Mouse (Mus musculus): Measurements from ENCODE around the gene Gucy2c.
"Not testable (repeated sequence)": the region's sequence is repeated elsewhere in the genome, so short reads cannot be mapped to it uniquely, and the experiment has no call there.

The Gucy2c gene

DNA sequence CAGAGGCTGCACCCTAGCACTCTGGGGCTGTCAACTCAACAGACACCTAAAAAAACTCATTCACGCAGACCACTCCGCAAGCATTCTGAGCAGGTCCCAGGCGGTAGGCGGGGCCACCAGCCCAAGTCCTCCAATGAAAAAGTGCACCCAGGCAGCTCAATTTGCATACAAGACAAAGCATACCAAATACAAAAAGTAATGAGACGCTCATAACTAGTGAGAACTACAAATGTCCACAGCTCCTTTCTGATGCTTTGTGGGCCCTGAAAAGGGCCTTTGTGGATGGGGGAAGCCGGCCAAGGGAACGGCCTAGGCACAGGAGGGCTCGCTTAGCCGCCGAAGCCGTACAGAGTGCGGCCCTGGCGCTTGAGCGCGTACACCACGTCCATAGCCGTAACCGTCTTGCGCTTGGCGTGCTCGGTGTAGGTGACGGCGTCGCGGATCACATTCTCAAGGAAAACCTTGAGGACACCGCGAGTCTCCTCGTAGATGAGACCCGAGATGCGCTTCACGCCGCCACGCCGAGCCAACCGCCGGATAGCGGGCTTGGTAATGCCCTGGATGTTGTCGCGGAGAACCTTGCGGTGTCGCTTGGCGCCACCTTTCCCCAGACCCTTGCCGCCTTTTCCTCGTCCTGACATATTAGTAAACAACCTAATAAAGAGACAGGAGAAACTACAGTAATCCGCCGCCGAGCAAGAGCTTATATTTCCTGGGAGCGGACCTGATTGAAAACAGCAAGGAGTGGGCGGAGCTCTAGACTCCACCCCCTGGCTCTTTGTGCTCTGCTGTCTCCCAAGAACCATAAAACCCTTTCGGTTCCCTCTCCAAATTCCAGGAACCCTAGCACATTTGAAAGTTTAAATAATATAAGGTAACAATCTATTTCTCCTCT, 22.4 kb upstream of the Gucy2c start, which contains the start of gene Hist4h4:
Gene Hist4h4, minus strand, starts transcription at position 677 of the 895 bp plus-strand sequence.
- DNase-seq (ENCODE audit: inconsistent ontology term), result peak; percentile 93

DNA sequence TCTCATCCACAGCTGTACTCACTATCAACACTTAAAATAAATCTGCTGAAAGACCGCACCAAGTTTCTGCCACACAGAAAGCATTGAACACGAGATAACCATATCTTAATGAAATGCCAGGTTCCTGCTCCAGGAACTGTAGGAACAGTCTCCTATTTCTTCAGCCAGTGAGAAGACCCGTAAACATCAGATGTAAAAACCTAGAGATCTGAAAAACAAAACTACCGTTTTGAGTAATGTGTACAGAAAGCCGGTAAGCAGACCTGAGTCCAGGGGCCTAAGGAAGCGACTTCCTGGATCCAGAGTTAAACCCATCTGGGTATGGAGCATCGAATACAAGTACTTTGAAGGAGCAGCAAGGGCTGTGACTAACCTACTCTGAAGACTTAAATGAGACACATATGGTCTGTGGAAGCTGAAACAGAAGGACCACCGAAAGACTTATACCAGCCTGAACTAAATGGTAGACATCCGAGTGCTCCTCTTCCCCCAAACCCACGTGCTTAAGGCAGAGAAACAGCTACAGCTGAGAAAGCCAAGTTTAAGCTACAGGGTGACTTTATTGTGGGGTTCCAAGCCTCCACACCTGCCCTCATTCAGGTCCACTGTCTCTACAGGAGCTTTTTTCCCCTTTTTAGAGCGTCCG, 21.7 kb upstream of the Gucy2c start:
- no peak for DNase-seq (ENCODE audit: inconsistent ontology term)

DNA sequence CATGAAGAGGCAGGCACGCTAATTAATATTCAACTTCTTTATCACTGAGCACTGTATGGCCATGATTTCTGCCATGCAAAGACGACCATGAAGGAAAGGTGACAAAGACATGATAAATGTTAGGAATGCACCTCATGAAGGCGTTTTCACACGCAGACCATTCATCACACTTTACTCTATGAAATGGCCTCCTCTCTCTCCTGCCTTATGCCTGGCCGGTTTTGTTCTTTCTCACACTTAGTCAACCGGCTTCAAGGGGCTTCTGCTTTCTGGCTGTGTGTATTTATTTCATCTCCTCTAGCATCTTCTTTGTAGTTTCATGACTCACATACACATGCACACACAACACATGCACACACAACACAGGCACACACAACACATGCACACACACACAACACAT, 19.7 kb upstream of the Gucy2c start:
- no peak for DNase-seq (ENCODE audit: inconsistent ontology term)

DNA sequence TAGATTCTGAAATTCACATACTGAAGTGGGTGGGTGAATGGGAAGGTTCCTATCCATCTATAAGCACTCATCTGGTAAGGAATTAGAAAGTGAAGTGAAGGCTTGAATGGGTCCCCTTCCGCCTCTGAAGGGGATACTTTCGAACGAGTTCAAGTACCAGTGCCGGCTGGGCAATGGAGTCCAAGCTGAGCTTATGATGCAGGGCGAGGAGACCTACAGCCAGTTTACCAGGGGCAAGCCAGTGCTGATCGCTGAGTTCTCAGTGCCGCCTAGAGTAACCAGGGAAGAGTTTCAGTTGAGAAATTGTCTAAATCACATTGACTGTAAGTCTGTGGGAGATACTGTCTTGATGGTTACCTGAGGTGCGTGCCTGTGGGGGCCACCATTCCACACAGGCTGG, 19.1 kb upstream of the Gucy2c start:
- DNase-seq (ENCODE audit: inconsistent ontology term), result no peak

DNA sequence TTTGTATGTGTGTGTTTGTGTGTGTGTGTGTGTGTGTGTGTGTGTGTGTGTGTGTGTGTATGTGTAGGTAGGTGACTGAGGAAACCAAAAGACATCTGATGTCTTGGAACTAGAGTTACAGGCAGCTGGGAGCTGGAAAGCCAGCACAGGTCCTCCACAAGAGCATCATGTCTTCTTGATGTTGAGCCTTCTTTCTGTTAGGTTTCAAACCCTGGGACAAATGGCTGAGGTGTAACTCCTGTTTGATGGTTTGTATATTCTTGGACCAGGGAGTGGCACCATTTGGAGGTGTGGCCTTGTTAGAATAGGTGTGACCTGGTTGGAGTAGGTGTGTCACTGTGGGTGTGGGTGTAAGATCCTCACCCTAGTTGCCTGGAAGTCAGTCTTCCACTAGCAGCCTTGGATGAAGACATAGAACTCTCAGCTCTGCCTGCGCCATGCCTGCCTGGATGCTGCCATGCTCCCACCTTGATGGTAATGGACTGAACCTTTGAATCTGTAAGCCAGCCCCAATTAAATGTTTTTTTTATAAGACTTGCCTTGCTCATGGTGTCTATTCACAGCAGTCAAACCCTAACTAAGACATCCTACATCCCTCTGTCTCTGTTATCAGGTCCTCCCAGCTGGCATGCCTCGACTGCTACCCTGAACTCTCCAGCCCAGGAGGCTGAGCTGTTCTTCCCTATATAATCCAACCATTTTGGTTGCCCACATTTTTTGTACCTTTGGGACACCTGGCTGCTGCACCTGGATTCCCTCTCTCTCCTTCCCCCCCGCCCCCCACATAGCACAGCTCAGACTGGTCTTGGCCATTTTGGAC, 16.5 kb upstream of the Gucy2c start:
- DNase-seq (ENCODE audit: inconsistent ontology term), result not testable (repeated sequence)

DNA sequence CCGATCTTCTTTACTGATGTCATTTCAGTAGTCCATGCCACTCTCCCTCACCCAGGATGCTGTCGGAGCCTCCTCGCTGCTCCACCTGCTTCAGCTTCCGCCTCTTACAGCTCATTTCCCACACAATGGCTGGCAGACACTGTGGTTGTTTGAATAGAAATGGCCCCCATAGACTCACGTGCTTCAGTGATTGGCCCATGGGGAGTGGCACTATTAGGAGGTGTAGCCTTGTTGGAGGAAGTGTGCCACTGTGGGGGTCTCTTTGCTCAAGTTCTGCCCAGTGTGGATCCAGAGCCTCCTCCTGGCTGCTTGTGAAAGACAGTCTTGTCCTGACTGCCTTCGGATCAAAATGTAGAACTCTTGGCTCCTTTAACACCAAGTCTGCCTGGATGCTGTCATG, 14.3 kb upstream of the Gucy2c start:
- no peak for DNase-seq (ENCODE audit: inconsistent ontology term)

DNA sequence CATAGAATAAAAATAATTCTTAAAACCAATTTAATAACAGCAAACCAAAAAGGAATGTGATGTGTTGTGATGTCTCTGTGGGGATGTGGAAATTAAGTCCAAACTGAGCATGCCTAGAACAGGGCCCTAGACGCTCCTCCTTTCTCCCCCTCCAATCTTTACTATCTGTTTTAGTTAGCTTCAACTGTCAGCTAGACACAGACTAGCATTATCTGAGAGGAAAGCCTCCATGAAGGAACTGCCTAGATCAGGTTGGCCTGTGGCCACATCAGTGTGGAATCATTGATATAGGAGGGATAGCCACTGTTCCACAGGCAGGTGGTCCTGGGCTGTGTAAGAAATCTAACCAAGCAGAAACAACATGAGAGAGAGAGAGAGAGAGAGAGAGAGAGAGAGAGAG, 13.5 kb upstream of the Gucy2c start:
- DNase-seq (ENCODE audit: inconsistent ontology term), result no peak

DNA sequence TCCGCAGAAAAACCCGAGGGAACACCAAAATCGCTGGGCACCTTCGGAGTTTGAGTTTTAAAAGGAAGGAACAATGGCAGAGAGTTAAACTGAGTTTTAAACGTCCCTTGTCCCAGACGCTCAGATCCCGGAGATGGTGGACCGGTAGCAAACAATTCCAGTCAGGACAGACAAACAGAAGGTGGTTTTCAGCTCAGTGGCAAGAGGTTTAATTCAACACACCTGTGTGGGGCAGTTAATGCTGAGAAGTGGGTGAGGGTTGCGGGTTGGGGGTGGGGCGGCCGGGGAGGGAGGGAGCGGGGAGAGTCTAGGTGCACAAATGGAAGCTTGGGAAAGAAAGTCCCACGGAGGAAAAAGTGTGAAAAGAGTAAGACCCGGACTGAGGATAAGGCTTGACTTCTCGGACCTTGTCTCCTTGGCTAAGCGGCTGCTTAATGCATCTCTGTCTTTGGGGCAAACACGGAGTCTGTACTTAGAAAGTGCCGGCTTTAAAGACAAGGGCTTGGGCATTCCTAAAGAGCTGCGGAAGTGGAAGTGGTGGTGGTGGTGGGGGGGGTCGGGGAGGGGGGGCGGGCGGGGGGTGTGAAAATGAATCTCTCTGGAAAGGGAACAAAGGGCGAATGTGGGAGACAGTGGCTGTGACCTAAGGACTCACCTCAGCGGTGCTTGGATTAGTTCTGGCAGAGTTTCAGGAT, 12.4 kb upstream of the Gucy2c start:
- no peak for DNase-seq (ENCODE audit: inconsistent ontology term)

DNA sequence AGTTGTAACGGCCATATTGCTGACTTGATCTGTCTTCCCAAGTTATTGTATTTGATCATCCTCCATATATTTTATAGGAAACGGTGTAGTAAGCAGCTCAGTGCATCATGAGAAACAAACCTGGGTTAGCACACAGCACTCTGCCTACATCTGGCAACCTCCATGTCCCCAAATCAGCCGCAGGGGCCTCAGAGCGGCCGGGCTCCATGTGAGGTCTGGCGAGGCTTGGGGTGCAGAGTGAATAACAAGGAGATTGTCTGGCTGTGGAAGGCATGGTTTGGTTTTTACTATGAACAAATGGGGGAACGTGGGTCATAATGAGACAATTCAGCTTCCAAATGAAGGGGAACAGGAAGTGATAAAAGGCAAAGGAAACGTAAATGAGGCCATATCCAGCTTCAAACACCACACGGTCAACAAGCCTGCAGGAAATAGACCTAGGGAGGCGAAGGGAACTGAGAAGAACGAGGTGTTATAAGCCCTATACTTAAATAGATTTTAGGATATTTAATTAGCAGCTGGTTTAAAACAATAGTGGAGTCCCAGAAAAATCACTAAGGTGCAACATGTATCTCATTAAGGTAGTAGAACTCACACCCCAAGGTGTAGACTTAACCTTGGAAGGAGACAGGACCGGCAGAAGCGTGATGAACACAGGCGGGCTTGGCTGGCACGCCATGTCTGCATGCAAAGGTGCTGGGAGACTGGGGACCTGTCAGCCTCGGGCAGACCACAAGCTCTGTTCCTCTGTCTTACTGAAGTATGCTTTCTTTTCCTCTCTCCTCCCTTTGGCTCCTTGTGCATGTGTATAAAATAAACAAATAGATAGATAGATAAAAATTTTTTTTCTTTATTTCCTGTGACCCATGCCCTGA, 11.6 kb upstream of the Gucy2c start:
- DNase-seq (ENCODE audit: inconsistent ontology term), result no peak

DNA sequence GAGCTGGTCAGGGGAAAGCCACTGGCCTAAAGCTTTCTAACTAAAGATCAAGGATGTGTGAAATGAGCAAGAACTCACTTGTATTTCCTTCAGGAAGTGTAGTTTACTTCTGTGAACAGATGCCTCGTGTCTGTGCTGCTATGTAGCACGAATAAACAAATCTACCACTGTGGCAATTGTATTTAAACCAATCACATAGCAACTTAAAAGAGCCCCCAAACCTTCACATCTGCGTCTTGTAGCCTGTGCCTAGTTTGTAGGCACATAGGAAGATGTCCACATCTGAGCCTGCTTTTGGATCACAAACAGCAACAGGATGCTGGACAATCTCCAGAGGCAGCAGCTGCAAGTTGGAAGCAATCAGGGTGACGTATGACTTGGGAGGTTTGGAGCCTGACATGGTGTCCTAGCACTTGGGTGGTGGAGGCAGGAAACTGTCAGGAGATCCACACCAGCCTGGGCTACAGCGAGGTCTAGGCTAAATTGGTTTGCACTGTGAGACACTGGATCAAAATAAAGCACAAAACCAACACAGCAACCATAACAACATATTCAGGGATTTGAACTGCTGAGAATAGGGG, 7.9 kb upstream of the Gucy2c start:
- DNase-seq (ENCODE audit: inconsistent ontology term), result no peak

DNA sequence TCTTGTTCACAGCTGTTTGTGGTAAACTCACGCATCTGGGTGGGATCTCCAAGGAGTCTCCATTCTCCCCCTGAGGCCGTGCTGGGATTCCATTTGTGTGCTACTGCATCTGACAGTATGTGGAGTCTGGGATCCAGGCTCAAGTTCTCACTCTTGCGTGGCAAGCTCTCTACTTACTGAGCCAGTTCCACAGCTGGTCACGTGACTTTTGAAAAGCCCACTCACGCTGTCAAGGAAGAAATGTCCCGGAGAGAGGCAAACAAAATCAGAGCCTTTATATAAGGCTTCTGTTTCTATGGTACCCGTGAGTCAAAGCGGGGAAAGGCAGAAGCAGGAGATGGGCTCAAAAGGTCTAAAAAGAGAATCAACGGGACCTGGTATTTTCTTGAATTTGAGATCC, 1.2 kb upstream of the Gucy2c start:
- no peak for DNase-seq (ENCODE audit: inconsistent ontology term)

DNA sequence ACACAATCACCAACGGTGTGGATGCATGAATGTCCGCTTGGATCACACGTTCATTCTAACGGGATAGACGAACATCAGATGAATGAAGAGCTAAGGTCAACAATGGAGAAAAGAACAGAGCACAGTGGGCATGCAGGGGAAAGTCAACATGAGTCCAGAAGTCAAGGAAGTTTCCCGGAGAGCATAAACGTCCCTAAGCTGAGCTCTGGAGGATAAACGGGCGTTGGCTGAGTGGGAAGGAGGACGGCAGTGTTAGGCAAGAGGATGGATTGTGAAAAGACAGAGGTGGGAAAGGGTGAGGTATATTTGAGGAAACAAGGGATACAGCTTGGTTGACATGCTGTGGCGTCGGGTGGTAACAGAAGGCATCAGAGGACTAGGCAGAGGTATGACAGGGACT, 581 bp upstream of the Gucy2c start:
- no peak for DNase-seq (ENCODE audit: inconsistent ontology term)

DNA sequence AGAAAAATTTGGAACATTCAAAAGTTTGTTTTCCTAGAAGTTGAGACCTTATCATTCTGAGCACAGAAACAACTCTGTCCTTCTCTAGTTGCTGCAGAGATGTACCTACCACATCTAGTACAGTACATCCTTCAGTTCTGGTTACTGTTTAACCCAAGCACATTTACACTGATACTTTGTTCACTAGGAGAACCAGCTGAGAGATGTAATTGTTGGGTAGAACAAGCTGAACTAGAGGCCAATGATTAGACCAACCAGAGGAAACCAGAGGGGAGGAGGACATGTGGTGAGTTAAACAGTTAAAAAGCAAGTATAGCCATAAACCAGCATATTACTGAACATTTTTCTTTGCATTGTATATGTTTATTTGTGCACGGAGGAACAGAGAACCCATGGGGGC, 5.2 kb downstream of the Gucy2c start:
- no peak for DNase-seq (ENCODE audit: inconsistent ontology term)

DNA sequence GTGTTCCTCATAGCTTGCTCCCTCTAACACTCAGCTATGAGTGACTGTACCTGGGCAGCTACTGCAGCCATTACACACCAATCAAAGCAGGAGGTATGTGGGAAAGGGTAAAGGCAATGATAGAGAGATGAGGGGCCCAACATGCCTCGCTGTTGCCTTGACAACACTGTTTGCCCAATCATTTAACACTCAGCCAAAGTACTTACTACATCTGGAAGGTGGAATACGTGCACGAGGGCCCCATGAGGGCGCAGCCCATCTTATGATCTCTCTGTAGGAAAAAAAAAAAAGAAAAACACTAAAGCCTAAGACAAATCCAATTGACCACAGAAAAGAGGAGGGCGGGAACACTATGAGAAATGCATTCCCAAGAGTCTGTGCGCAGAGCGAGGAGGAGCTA, 11.7 kb downstream of the Gucy2c start:
- no peak for DNase-seq (ENCODE audit: inconsistent ontology term)

DNA sequence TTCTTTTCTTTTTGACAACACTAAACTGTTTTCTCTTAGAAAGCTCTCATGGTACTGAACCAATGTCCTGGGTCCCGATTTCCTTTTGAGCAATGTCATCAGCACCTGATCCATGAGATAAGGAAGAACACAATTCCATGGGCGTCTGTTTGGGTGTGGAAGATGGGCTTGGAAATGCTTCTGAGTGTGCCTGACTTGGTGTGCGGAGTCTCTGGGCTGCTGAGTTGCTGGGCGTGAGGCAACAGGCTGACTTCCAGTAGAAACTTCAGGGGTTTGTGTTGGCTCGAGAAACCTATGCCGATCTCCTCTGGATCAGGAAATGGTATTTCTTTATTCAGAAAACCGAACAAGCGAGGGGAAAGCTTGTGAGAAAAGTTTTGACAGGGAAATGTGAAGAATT, 12.4 kb downstream of the Gucy2c start:
- no peak for DNase-seq (ENCODE audit: inconsistent ontology term)

DNA sequence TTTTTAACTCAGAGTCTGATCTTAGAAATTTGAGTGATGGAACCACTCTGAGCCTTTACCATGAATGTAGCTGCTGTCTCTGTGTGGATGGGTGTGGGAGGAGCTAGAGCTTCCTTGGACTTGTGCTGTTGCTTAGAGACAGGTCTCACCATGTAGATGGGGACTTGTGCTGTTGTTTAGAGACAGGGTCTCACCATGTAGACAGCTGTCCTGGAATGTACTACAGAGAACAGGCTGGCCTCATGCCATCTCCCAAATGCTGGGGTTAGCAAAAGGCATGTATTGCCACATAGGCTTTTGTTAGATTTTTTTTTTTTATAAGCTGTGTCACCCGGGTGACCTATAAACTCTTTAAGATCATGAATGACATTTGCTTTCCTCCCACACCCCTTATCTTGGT, 17.7 kb downstream of the Gucy2c start:
- DNase-seq (ENCODE audit: inconsistent ontology term), result no peak

DNA sequence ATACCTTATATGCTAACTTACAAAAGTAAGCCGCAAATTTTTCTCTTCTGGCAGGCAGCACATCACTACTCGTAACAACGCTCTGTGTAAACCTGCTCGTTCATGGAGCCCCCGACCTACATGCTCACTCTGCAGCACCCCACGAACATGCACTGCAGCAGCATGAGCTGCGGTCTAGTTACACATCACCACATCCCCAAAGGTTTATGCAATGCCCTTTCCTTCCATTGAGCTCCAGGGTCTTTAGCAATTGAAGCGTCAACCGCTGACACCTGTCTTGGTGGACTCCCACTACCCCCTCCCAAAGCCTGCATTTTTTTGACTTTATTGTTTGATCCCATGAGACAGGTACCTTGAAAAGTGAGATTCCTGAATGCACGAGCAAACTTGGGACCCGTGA, 31.0 kb downstream of the Gucy2c start:
- no peak for DNase-seq (ENCODE audit: inconsistent ontology term)

DNA sequence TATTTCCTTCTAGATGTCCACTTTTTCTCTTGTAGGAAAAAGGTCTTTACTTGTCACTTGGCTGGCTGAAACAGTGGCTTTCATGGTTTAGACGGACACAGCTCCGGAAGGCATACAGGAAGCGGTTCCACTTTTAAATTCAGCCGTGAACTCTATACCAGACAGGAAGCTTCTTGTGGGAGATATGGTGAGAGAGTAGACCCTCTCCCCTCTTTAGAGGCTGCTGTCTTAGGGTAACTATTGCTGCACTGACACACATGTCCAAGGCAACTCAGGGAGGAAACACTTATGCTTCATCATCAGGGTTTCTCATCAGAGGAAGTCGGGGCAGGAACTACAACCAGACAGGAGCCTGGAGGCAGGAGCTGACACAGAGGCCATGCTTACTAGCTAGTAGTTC, 36.0 kb downstream of the Gucy2c start:
- DNase-seq (ENCODE audit: inconsistent ontology term), result no peak

DNA sequence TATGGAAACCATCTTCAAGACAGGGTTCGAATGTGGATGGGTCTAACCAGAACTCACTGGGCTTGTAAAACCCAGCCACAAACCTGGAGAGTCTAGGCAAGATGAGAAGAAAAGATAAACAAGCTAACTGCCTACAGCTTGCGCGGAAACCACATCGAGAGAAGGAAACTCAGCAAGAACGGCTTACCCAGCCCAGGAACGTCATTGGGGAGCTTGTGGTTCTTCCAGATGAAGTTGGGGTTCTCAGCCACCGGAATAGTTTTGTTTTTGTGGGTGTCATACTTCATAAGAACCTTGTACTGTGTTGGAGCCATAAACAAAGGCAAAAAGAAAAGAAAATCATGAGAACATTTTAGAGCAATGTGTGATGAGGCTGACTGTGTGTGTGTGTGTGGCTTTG, 37.8 kb downstream of the Gucy2c start:
- no peak for DNase-seq (ENCODE audit: inconsistent ontology term)

DNA sequence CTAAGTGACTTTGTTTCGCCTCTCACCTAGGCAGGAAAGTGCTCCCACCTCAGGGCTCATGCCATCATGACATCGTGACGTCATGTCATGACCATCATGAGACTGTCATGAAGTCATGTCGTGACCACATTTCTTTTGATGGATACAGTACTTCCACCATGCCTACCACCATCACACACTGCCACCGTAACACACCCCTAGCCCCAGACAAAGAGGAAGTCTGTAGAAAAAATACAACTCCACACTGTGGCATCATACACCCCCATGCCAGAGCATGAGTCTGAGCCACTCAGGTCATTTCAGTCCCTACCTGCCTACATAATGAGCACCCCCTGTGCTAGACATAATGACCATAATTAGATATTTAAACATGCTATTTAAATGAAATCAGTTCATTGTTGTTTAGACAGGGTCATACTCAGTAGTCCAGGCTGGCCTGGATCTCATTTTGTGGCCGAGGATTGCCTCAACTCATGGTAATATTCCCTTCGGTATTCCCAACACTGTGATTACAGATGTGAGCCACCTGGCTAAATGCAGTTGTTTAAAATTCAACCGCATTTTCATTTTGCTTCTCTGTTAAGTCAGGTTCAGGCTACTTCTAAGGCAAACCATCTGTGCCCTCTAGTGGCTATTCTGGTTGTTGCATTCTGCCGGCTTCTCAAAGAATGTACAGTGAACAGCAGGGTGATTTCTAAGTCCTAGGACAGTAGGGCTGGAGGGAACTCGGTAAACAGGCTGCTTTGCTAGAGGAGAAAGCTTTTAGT, 39.0 kb downstream of the Gucy2c start:
- peak; percentile 51 for DNase-seq (ENCODE audit: inconsistent ontology term)
